Mouse (Mus musculus) embryonic facial prominence, embryonic 13.5 days (tissue): Measurements from ENCODE around the gene Man2a2. TPM values are rescaled to one million over a fixed set of nuclear protein-coding genes. Genes with fewer than 3 reads are reported as not detected.
"Not testable (repeated sequence)": the region's sequence is repeated elsewhere in the genome, so short reads cannot be mapped to it uniquely, and the experiment has no call there.

Source experiments
- ATAC-seq: fragments of 200-750 bp; cut with Nextera tagmentation; 2 replicates; pipeline ENCODE4 v1.8.0; 2017; ENCODE audit warnings: low read depth; ENCODE audit not compliant: insufficient number of reproducible peaks, insufficient read depth, low FRiP score, low TSS enrichment
- H3K27ac ChIP-seq: fragments of 300-500 bp; sonication (generic); 2 replicates; pipeline ENCODE4 v1.5.1; 2015; ENCODE audit warnings: moderate library complexity, mild to moderate bottlenecking, inconsistent platforms
- H3K27me3 ChIP-seq: fragments of 300-500 bp; sonication (generic); 2 replicates; pipeline ENCODE4 v1.6.1; 2015; ENCODE audit warnings: mild to moderate bottlenecking, inconsistent platforms
- H3K36me3 ChIP-seq: fragments of 300-500 bp; sonication (generic); 2 replicates; pipeline ENCODE4 v1.6.1; 2015; ENCODE audit warnings: mild to moderate bottlenecking, inconsistent platforms
- H3K4me1 ChIP-seq: fragments of 300-500 bp; sonication (generic); 2 replicates; pipeline ENCODE4 v1.6.1; 2015; ENCODE audit warnings: inconsistent platforms
- H3K4me2 ChIP-seq: fragments of 300-500 bp; sonication (generic); 2 replicates; pipeline ENCODE4 v1.6.1; 2015; ENCODE audit warnings: moderate library complexity, mild to moderate bottlenecking, inconsistent platforms
- H3K4me3 ChIP-seq: fragments of 300-500 bp; sonication (generic); 2 replicates; pipeline ENCODE4 v1.5.1; 2015; ENCODE audit warnings: mild to moderate bottlenecking, inconsistent platforms
- H3K9ac ChIP-seq: fragments of 300-500 bp; sonication (generic); 2 replicates; pipeline ENCODE4 v1.6.1; 2015; ENCODE audit warnings: mild to moderate bottlenecking, inconsistent platforms
- H3K9me3 ChIP-seq: fragments of 300-500 bp; sonication (generic); 2 replicates; pipeline ENCODE4 v1.6.1; 2016; ENCODE audit warnings: inconsistent platforms
- WGBS: fragments of 180-500 bp; shearing (Covaris S2); methylation state at CpG from one replicate; pipeline ENCODE4 v1.1.7; 2015; ENCODE audit warnings: mixed read lengths; 5-methylcytosine and 5-hydroxymethylcytosine counted together
- polyA plus RNA-seq: library from polyadenylated mRNA; unstranded; fragments of >200 nt; fragmentation: Nextera tagmentation; extraction: Ambion mirVana; gene quantifications from 2 replicates; pipeline ENCODE4 v1.2.1, GENCODE M21; 2015

The Man2a2 gene
- polyA plus RNA-seq, 1 experiment from 2014 or later = 25.3 TPM

DNA sequence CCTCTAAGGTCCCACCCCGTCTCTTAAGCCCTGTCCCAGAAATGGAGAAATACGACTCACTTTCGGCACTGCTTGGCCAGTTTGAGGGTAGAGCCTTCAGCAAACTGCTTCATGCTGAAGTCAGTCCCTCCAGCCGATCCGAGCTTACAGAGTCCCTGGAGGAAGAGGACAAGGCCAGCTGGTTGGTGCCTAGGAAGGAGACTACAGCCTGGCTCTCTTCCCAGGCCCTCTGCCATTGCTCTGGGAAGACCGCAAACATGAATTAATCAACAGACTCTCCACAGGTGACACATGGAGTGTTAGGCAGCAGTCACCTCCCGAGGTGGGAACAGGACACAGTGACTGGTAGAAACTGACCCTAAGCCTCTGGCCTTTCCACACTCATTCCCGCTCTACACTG, 40.9 kb downstream of the Man2a2 start:
- Histone ChIP-seq H3K4me3 (no peak overlapping the region), H3K36me3 (peaks cover 100% of the 10 kb centered on the region), H3K4me2 (no peak overlapping the region), H3K4me1 (peaks cover 3% of the 10 kb centered on the region), H3K27me3 (no peaks in the 10 kb centered on the region), H3K27ac (no peak overlapping the region), H3K9me3 (peaks cover 4% of the 10 kb centered on the region; the same call in 1 of the 2 replicates), H3K9ac (no peak overlapping the region)
- ATAC-seq = no peak
- 88% methylated on average over 8 of the region's 8 CpGs for WGBS

DNA sequence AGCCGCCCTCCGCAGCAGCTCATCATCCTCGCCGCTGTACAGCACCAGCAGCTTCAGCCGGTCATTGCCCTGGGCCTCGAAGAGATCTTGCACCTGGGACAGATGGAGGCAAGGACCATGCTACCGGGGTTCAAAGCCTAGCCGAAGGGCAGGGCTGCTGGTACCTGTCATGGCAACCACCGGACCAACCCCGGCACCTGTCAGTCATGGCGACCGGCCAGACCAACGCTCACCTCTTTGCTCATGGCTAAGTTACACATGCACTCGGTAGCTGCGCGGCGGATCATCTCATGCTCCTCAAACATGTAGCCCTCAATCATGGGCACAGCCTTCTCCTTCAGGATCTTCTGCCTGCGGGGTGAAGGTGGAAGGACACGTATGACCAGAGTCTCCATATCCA, 45.1 kb downstream of the Man2a2 start:
- H3K36me3 ChIP-seq = peaks cover 62% of the 10 kb centered on the region
- no peak for ATAC-seq
- no peak overlapping the region for H3K4me2 ChIP-seq
- H3K9me3 ChIP-seq = no peaks in the 10 kb centered on the region
- 94% methylated on average over 19 of the region's 19 CpGs for WGBS
- no peaks in the 10 kb centered on the region for H3K27me3 ChIP-seq
- no peak overlapping the region for H3K4me3 ChIP-seq
- H3K9ac ChIP-seq = no peak overlapping the region
- H3K4me1 ChIP-seq = peaks cover 17% of the 10 kb centered on the region
- no peak overlapping the region for H3K27ac ChIP-seq

DNA sequence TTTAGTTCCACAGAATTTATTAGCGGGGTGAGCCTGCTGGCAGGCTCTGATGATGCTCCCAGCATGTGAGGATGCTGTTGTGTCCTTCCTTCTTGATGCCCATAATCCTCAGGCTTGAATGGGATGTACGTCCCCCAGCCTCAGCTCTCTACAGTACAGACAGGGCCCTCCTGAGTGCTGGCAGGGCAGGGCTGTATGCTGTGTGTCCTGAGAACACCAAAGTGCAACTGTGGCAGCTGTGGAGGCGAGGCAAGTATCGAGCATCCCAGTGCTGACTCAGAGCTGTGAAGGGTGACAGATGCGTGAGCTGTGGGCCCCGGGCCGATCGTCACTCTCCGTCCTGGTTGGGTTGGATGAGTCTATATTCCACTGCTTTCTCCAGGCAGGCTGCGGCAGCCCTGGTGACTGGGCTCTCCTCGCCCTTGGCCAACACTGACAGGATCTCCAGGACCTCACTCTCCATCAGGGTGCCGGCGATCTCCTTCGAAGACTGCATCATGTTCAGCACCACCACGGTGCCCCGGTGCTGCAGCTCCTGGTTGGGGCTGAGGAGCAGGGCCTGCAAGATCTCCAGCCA, 45.8 kb downstream of the Man2a2 start:
- no peak overlapping the region for H3K4me3 ChIP-seq
- no peaks in the 10 kb centered on the region for H3K9me3 ChIP-seq
- H3K27me3 ChIP-seq = no peaks in the 10 kb centered on the region
- H3K4me1 ChIP-seq = peaks cover 17% of the 10 kb centered on the region
- peaks cover 60% of the 10 kb centered on the region for H3K36me3 ChIP-seq
- no peak overlapping the region for H3K4me2 ChIP-seq
- peak overlapping the region; percentile 22; the same call in 1 of the 2 replicates for H3K27ac ChIP-seq
- no peak for ATAC-seq
- no peak overlapping the region for H3K9ac ChIP-seq
- 92% methylated on average over 16 of the region's 16 CpGs for WGBS

DNA sequence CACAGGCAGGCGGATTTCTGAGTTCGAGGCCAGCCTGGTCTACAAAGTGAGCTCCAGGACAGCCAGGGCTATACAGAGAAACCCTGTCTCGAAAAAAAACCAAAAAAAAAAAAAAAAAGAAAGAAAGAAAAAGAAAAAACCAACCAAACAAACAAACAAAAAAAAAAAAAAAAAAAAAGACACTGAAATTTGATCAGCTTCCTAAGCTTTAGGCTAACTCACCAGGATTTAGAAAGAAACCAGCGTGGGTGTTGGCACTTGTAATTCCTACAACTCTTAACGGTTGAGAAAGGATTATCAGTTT, 46.4 kb downstream of the Man2a2 start:
- Histone ChIP-seq H3K4me1 (peaks cover 17% of the 10 kb centered on the region), H3K4me2 (peak overlapping the region; percentile 74), H3K27ac (peak overlapping the region; percentile 74; the same call in 1 of the 2 replicates), H3K4me3 (peak overlapping the region; percentile 69; the same call in 1 of the 2 replicates), H3K36me3 (peaks cover 60% of the 10 kb centered on the region)
- not testable (repeated sequence) for ATAC-seq, H3K9ac ChIP-seq, H3K27me3 ChIP-seq, H3K9me3 ChIP-seq
- 43% methylated on average over 5 of the region's 5 CpGs for WGBS

DNA sequence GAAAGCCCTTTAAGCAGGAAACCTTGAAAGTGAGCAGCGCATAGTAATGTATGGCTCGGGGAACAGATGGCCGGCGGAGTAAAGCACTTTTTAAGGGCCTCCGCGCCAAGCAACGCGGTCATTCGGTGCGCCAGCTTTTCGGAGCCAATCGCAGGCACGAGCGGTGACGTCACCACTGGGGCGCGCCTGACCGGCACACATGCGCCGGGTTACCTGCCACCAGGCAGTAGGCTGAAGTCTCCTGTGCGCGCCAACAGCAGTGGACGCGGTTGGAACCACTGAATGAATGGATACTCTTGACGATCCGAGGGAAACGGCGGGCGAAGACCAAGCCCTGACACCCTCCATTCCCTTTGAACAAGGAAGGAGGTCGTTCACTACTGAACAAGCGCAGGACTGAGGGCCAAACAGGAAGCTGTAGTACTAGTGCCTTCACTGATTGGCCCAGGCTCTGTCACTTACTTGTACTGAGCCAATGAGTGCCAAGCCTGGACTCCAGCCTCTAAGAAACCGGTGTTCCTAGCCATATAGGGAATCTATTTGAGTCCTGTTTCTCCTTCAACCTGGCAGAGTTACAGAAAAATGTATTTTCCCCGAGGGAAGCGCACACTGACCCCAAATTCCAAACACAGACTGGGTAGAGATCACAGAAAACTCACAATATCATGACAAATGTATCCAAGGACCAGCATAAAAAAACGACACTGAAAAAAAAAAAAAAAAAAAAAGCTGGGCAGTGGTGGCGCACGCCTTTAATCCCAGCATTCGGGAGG, 46.9 kb downstream of the Man2a2 start, which contains the start of gene Rccd1:
Rccd1 (minus strand) TSS at position 412 of the 773 bp plus-strand sequence.
- Histone ChIP-seq H3K9me3 (no peaks in the 10 kb centered on the region), H3K4me1 (peaks cover 17% of the 10 kb centered on the region), H3K9ac (peak within 1 kb of the TSS; percentile 75), H3K4me3 (peak within 1 kb of the TSS; percentile 69), H3K36me3 (peaks cover 60% of the 10 kb centered on the region), H3K4me2 (peak within 1 kb of the TSS; percentile 74), H3K27ac (peak within 1 kb of the TSS; percentile 74), H3K27me3 (no peaks in the 10 kb centered on the region)
- peak; percentile 95 for ATAC-seq
- 2% methylated on average over 38 of the region's 38 CpGs for WGBS

DNA sequence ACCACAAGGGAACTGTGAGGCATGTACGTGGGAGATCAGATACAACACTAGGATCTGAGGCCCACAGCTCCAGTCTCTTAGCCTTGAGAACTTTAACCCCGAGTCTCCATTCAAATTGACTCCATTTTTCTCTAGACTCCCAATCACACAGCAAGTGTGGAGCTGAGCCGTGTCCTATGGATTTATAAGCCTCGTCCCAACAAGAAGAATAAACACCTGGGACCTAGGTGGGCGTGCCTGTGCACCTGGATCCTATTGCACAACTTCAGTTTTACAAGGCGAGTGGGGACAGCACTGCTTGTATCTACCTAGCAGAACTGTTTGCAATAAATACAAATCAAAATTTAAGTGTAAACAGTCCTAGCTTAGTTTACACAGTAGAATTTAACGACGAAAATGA, 47.8 kb downstream of the Man2a2 start:
- WGBS = 19% methylated on average over 8 of the region's 8 CpGs
- peaks cover 17% of the 10 kb centered on the region for H3K4me1 ChIP-seq
- no peak for ATAC-seq
- H3K9ac ChIP-seq = peak overlapping the region; percentile 75
- H3K4me2 ChIP-seq = peak overlapping the region; percentile 74
- no peaks in the 10 kb centered on the region for H3K9me3 ChIP-seq
- no peaks in the 10 kb centered on the region for H3K27me3 ChIP-seq
- H3K4me3 ChIP-seq = peak overlapping the region; percentile 69
- H3K36me3 ChIP-seq = peaks cover 57% of the 10 kb centered on the region
- peak overlapping the region; percentile 74; the same call in 1 of the 2 replicates for H3K27ac ChIP-seq

DNA sequence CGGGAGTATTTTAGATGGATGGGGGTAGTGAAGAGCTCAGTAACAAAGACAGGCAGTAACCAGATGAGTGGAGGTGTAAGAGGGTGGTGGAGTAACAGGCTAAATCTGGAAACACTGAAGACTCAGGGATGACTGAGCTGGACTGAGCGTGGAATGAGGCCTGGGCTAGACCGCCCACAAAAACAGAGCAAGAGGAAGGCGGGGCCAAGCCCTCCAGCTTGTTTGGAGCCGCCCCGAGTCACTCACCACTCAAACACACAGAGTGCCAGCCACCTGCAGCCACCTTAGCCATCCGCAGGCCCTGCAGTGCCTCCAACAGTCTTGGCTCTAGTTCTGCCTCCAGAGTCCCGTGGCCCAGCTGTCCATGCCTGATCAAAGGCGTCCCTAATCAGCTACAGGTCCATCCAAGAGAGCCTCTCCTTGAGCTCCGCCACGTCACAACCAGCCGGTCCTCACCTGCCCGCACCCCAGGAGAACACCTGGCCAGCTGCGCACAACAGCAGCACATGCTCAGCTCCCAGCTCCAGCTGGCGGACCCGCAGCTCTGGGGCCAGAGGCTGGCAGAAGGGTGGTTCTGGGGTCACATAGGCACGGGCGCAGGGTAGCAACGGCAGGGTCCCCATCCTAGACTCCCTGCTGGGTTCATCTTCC, 51.2 kb downstream of the Man2a2 start:
- no peak for ATAC-seq
- Histone ChIP-seq H3K27me3 (no peaks in the 10 kb centered on the region), H3K27ac (no peak overlapping the region), H3K9ac (0 out of 2 replicates have a peak overlapping the region, but pooled peaks have one; percentile 36), H3K4me3 (no peak overlapping the region), H3K9me3 (no peaks in the 10 kb centered on the region), H3K4me1 (peaks cover 11% of the 10 kb centered on the region), H3K36me3 (peaks cover 47% of the 10 kb centered on the region), H3K4me2 (no peak overlapping the region)
- WGBS = 75% methylated on average over 19 of the region's 19 CpGs

DNA sequence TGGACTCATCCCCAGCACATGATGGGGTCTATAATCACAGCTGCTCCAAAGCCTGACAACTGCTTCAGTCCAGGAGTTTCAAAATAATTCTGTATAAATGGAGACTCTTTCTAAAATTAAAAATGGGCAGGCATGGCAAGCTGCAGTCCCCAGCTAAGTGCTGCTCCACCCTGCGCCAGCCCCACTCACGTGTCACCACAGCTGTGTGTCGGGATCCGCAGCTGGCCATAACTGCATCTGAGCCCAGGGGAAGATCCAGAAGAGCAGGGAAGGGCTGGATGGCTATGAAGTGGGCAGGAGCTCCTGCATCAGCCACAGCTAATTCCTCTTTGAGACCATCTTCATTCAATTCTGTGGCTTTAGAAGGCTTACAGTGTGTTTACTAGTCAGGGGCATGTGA, 52.5 kb downstream of the Man2a2 start:
- Histone ChIP-seq H3K27me3 (no peaks in the 10 kb centered on the region), H3K27ac (no peak overlapping the region), H3K36me3 (peaks cover 60% of the 10 kb centered on the region), H3K4me1 (peaks cover 9% of the 10 kb centered on the region), H3K9me3 (no peaks in the 10 kb centered on the region), H3K4me2 (no peak overlapping the region), H3K9ac (0 out of 2 replicates have a peak overlapping the region, but pooled peaks have one; percentile 21), H3K4me3 (no peak overlapping the region)
- ATAC-seq = no peak
- WGBS = 88% methylated on average over 4 of the region's 4 CpGs

DNA sequence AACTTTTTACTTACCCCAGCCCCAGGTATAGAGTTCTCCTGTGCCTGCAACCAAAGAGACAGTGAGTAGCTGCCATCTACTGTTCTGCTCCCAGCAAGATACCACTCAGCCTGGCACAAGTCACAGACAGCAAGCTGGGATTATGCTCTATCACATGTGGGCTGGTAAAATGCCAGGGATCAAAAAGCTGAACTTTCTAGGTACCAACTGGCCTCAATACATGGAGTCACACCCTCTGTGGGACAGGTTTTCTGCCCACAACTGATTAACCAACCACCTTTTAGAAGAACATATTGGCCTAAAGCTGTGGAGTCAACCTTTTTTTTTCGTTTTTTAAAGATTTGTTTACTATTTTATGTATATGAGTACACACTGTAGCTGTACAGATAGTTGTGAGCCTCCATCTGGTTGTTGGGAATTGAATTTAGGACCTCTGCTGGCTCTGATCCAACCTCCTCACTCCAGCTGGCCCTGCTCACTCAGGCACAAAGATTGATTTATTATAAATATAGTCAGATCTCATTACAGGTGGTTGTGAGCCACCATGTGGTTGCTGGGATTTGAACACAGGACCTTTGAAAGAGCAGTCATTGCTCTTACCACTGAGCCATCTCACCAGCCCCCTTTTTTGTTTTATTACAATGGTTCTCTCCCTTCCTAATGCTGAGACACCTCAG, 53.6 kb downstream of the Man2a2 start:
- Histone ChIP-seq H3K36me3 (peaks cover 71% of the 10 kb centered on the region), H3K27me3 (no peaks in the 10 kb centered on the region), H3K4me2 (no peak overlapping the region), H3K4me3 (no peak overlapping the region), H3K9me3 (no peaks in the 10 kb centered on the region), H3K4me1 (no peaks in the 10 kb centered on the region), H3K27ac (no peak overlapping the region), H3K9ac (no peak overlapping the region)
- no peak for ATAC-seq
- 74% methylated on average over 1 of the region's 1 CpGs for WGBS

DNA sequence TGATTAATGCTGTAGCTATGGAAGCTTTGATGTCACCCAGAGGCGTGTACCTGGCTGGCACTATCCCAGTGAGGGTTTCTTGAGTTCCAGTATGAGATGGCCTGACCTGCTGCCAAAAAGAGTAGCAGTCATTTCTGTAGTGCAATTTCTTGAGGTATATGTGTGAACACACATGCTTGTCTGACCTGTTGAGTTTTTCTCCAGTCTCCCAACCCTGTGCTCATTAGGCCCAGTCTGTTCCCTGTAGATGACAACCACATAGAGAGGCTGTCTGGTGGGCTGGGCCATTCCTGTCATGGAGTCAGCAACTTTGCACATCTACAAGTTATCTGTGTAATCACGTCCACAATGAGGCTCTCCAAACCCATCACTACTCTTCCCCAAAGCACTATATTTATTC, 55.4 kb downstream of the Man2a2 start:
- 91% methylated on average over 2 of the region's 2 CpGs for WGBS
- no peaks in the 10 kb centered on the region for H3K4me1 ChIP-seq
- no peaks in the 10 kb centered on the region for H3K27me3 ChIP-seq
- no peak overlapping the region for H3K4me2 ChIP-seq
- no peak for ATAC-seq
- no peak overlapping the region for H3K9ac ChIP-seq
- no peak overlapping the region for H3K4me3 ChIP-seq
- peaks cover 87% of the 10 kb centered on the region for H3K36me3 ChIP-seq
- no peaks in the 10 kb centered on the region for H3K9me3 ChIP-seq
- H3K27ac ChIP-seq = no peak overlapping the region

DNA sequence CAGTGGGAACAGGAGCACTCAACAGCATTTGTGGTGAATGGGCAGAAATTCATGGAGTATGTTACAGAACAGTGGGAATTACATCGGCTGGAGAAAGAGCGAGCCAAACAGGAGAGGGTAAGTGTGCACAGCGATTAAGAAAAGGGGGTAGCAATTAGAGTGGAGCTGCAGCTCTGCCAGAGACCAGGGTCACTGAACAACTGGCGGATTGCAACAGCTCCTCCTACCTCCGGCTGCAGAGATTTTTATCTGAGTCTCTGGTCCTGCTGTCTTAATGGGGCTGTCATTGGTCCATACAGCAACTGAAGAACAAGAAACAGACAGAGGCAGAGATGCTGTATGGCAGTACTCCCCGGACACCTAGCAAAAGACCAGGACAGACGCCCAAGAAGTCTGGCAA, 60.4 kb downstream of the Man2a2 start:
- WGBS = 85% methylated on average over 7 of the region's 7 CpGs
- Histone ChIP-seq H3K4me1 (no peaks in the 10 kb centered on the region), H3K4me2 (no peak overlapping the region), H3K27ac (no peak overlapping the region), H3K4me3 (no peak overlapping the region), H3K36me3 (peaks cover 96% of the 10 kb centered on the region), H3K9ac (no peak overlapping the region), H3K27me3 (no peaks in the 10 kb centered on the region), H3K9me3 (no peaks in the 10 kb centered on the region)
- ATAC-seq = no peak
